Mouse (Mus musculus) spleen, adult 2 months (tissue): ENCODE results near the gene Crtac1.

Experiments
- CTCF ChIP-seq: fragments of 200-500 bp; IDR thresholded peaks from 2 replicates; pipeline ENCODE4 v1.5.1; 2011; ENCODE audit warnings: mild to moderate bottlenecking, inconsistent platforms; ENCODE audit not compliant: insufficient read depth, insufficient read length, insufficient replicate concordance; ENCODE audit errors: extremely low read depth
- POLR2A ChIP-seq: fragments of 200-500 bp; IDR thresholded peaks from 2 replicates; pipeline ENCODE4 v1.6.1; 2011; ENCODE audit warnings: low read depth, low read length, inconsistent platforms

DNA sequence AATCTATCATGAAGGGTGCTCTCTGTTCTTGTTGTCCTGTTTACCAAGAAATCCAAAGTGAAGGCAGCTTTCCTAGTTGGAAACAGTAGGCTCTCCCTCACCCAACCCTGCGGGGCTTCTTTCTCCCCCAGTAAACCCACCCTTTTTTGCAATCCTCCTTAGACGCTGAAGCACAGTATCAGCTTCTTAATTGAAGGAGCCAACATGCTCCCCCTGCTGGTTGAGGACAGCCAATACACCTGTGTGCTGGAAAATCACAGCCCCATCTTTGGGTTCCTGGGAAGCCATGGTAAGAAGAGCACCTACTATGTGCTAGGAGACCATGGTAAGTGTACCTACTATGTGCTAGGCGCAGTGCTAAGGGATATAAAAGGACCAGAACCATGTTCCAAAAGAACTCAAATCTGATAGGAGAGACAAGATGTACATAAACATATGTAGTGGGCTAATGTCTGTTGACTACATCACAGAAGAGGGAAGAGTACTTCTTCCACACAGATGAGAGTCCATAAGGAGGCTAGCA, 12.4 kb upstream of the Crtac1 start:
- TF ChIP-seq CTCF = peak; percentile 64; the same call in 1 of the 2 replicates
- TF ChIP-seq POLR2A = no peak
